Mouse (Mus musculus) heart, adult 2 months (tissue): ENCODE data around the gene Cyp1b1. TPM values are rescaled to one million over a fixed set of nuclear protein-coding genes. Genes with fewer than 3 reads are reported as not detected.

Experiments
- DNase-seq, 2 experiments: peaks; one replicate each; pipeline ENCODE4 v3.0.0; 2021
- H3K27ac ChIP-seq: fragments of 200-600 bp; 2 replicates; pipeline ENCODE4 v1.8.1; 2022
- H3K27me3 ChIP-seq: fragments of 200-500 bp; 2 replicates; pipeline ENCODE4 v1.6.1; 2012; ENCODE audit warnings: mild to moderate bottlenecking, low read length, inconsistent platforms, mixed read lengths; ENCODE audit not compliant: control insufficient read depth, insufficient read depth
- H3K36me3 ChIP-seq: fragments of 200-500 bp; 2 replicates; pipeline ENCODE4 v1.6.1; 2012; ENCODE audit warnings: low read length, inconsistent platforms; ENCODE audit not compliant: control insufficient read depth, insufficient read depth
- H3K4me1 ChIP-seq: fragments of 200-500 bp; 2 replicates; pipeline ENCODE4 v1.6.1; 2011; ENCODE audit warnings: low read length; ENCODE audit not compliant: control insufficient read depth, insufficient read depth
- H3K4me3 ChIP-seq: fragments of 200-600 bp; 2 replicates; pipeline ENCODE4 v1.8.1; 2022
- H3K79me2 ChIP-seq: fragments of 200-500 bp; replicated peaks from 2 replicates; pipeline ENCODE4 v1.6.1; 2012; ENCODE audit warnings: mild to moderate bottlenecking, inconsistent platforms, low read length, moderate library complexity, mixed read lengths; ENCODE audit not compliant: control insufficient read depth, insufficient read depth
- H3K9ac ChIP-seq: fragments of 200-500 bp; 2 replicates; pipeline ENCODE4 v1.6.1; 2012; ENCODE audit warnings: low read depth, mild to moderate bottlenecking, control low read depth, inconsistent platforms, low read length, mixed read lengths
- CTCF ChIP-seq: fragments of 200-600 bp; IDR thresholded peaks from 2 replicates; pipeline ENCODE4 v1.8.1; 2022; ENCODE audit warnings: antibody characterized with exemption, mild to moderate bottlenecking, moderate library complexity
- EP300 ChIP-seq: fragments of 200-500 bp; IDR thresholded peaks from 2 replicates; pipeline ENCODE4 v1.6.1; 2011; ENCODE audit warnings: low read depth, low read length, control low read depth; ENCODE audit not compliant: insufficient read depth
- POLR2A ChIP-seq: fragments of 200-500 bp; IDR thresholded peaks from 2 replicates; pipeline ENCODE4 v1.6.1; 2011; ENCODE audit warnings: mild to moderate bottlenecking, low read depth, low read length, control low read depth; ENCODE audit not compliant: insufficient read depth
- WGBS: fragments of 180-500 bp; shearing (Covaris S2); methylation state at CpG from one replicate; pipeline ENCODE4 v1.1.7; 2018; 5-methylcytosine and 5-hydroxymethylcytosine counted together
- intact Hi-C: fragments of 180-260 bp; cut with DNase I; formaldehyde crosslinking; loops from one replicate; pipeline ENCODE4 v1.15.1; 2025
- polyA plus RNA-seq: library from polyadenylated mRNA; depleted of rRNA; stranded (reverse); fragments of >200 nt; gene quantifications from 2 replicates; pipeline ENCODE4 v1.2.3, GENCODE M21; 2012
- total RNA-seq, 2 experiments: library from RNA; stranded (reverse); gene quantifications; 2 replicates each; pipeline ENCODE4 v1.2.3; 2021

Cyp1b1 gene
- total and polyA plus RNA-seq, 3 experiments, result 4.6 to 5.9 (median 5.1) TPM

DNA sequence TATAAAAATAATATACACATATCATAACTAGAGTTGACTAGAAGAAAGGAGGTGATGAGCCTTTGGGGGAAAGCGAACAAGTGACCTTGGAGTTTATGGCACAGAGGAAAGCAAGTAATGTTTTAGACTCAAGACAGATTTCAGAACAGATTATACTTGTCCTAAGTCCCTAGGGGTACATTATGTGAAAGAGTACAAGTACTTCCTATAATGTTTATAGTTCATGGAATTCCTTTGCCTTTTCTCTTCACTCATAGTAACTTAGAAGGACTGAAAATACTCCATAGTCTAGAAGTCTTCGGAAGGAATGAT is 50.8 kb downstream of the Cyp1b1 start:
- WGBS, result 89% methylated on average over 2 of the region's 2 CpGs
- no peak overlapping the region for H3K9ac ChIP-seq
- intact Hi-C loops, result loop anchor here (5.0 kb wide), 1 partner anchor 53 kb away; the partner anchor contains the start of gene Cyp1b1
- no peak overlapping the region for H3K27ac ChIP-seq
- no peaks in the 10 kb centered on the region for H3K4me1 ChIP-seq
- H3K4me3 ChIP-seq, result no peak overlapping the region
- H3K27me3 ChIP-seq, result no peaks in the 10 kb centered on the region
- no peak for DNase-seq
- no peaks in the 10 kb centered on the region for H3K36me3 ChIP-seq
- no peaks in the 10 kb centered on the region for H3K79me2 ChIP-seq
- TF ChIP-seq POLR2A (no peak), EP300 (no peak), CTCF (no peak)

DNA sequence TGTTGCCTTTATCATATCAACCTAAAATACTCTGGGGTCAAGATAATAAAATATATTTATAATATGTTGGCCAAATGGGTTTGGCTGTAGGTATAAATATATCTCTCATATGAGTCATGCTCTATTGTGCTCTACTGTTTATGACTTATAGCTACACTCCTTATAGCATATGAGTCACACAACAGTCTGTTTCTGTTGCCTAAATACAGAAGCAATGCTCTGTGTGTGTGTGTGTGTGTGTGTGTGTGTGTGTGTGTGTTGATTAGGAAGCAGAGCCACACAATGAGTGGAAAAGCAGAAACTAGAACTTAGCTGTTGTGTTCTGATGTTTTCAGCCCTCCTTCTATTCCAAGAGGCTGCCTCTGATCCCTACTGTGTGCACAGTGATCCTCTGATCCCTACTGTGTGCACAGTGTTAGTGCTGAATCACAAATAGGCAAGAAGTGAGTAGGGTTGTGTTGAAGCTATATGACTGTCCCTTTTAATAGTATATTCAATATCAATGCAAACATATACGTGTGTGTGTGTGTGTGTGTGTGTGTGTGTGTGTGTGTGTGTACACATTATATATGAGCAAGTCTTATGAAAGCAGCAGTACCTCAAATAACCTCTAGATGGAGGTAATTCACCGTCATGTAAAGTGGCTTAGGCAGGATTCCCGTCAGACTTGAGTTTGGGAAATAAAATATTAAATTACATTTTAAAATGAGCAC is 51.3 kb downstream of the Cyp1b1 start:
- WGBS, result 26% methylated on average over 3 of the region's 3 CpGs
- H3K4me1 ChIP-seq, result no peaks in the 10 kb centered on the region
- intact Hi-C loops, result loop anchor here (5.0 kb wide), 1 partner anchor 54 kb away; the partner anchor contains the start of gene Cyp1b1
- H3K9ac ChIP-seq, result no peak overlapping the region
- H3K79me2 ChIP-seq, result no peaks in the 10 kb centered on the region
- DNase-seq, result no peak
- H3K36me3 ChIP-seq, result no peaks in the 10 kb centered on the region
- no peak overlapping the region for H3K27ac ChIP-seq
- H3K27me3 ChIP-seq, result no peaks in the 10 kb centered on the region
- H3K4me3 ChIP-seq, result no peak overlapping the region
- TF ChIP-seq EP300 (no peak), CTCF (peak; percentile 61)

DNA sequence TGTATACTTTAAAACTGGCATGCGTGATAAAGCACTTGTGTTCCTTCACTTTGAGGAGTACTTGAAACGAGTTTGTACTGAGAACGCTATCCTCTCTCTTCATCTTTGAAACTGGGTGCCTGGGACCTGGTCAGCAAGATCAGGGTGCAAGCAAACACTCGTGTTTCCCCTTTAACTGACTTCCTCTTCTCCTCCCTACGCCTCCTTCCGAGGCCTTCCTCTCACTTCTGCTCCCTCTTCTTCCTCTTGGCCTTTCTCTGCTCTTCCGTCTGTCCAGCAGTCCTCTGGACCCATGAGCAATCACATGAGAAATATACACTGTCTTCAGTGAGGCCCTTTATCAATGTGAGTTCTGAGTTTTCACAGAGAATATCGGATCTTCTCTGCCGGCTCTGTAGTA is 53.0 kb downstream of the Cyp1b1 start:
- Histone ChIP-seq H3K79me2 (no peaks in the 10 kb centered on the region), H3K36me3 (no peaks in the 10 kb centered on the region), H3K27ac (no peak overlapping the region), H3K9ac (no peak overlapping the region), H3K27me3 (no peaks in the 10 kb centered on the region), H3K4me3 (no peak overlapping the region), H3K4me1 (no peaks in the 10 kb centered on the region)
- intact Hi-C loops, result loop anchor here (1.0 to 5.0 kb wide), 2 partner anchors 55 to 179 kb away; partner anchors contain the start of gene Cyp1b1
- no peak for TF ChIP-seq POLR2A
- TF ChIP-seq CTCF, result no peak
- no peak for TF ChIP-seq EP300
- no peak for DNase-seq
- WGBS, result 83% methylated on average over 9 of the region's 9 CpGs

DNA sequence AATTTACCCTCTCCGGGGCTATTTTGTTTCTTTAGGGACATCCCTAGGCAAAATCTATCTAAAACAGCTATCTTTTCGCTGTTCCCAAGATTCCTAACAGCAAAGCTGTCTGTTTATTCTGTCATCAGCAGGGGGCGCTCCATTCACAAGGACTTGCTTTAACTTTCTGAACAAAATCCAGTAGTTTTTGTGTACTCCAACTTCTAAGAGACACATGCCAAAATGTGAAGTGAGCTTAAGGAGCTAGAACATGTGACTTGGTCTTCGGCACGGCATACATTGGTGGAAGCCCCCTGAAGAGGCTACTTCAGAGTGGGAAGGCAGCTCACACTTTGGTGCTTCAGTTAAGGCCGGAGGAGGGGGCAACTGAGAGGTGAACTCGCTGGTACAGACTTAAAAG is 53.5 kb downstream of the Cyp1b1 start:
- Histone ChIP-seq H3K27me3 (no peaks in the 10 kb centered on the region), H3K4me3 (no peak overlapping the region), H3K27ac (no peak overlapping the region), H3K79me2 (no peaks in the 10 kb centered on the region), H3K9ac (no peak overlapping the region), H3K4me1 (no peaks in the 10 kb centered on the region), H3K36me3 (no peaks in the 10 kb centered on the region)
- 45% methylated on average over 7 of the region's 7 CpGs for WGBS
- DNase-seq, result peak; percentile 38 to 60
- intact Hi-C loops, result loop anchor here (1.0 to 5.0 kb wide), 2 partner anchors 56 to 180 kb away; partner anchors contain the start of gene Cyp1b1
- TF ChIP-seq CTCF, result peak; percentile 91
- TF ChIP-seq EP300, result no peak

DNA sequence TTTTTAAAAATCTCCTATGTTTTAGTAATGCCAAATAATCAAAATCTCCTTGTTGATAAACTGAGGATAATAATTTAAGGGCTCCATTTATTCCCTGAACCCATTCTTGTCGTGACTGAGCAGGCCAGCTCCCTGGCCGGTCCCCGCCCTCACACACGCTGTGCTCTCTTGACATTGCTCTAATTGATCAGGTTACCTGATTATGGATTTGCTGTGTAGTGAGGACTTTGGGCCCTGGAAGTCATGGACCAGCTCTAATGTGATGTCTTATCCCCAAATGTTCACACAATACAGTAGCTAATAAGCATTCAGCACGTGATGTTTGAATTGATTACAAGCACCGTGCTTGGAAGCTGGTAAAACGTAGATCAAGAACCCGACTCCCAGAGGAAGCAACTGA is 56.0 kb downstream of the Cyp1b1 start:
- Histone ChIP-seq H3K27me3 (no peaks in the 10 kb centered on the region), H3K27ac (no peak overlapping the region), H3K36me3 (no peaks in the 10 kb centered on the region), H3K4me3 (no peak overlapping the region), H3K9ac (no peak overlapping the region), H3K79me2 (no peaks in the 10 kb centered on the region), H3K4me1 (no peaks in the 10 kb centered on the region)
- no peak for DNase-seq
- intact Hi-C loops, result no loop called here
- no peak for TF ChIP-seq EP300
- no peak for TF ChIP-seq POLR2A
- TF ChIP-seq CTCF, result no peak
- 80% methylated on average over 8 of the region's 8 CpGs for WGBS

DNA sequence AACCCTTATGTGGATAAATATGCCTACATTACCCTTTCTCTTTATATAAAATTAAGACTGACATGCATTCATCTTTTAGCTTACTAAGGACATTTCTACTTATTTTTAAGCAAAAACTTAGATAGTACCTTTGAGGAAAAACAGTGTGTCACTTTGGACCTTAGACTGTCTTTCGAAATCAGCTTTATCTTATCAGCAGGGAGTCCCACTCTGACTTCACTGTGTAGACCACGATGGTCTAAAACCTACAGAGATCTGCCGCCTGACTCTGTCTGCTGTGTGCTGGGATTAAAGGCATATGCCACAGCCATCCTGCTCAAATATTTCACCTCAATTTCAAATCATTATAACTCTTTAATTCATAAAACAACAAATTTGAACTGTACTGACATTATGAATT is 56.4 kb downstream of the Cyp1b1 start:
- no peak for TF ChIP-seq EP300
- no peak for TF ChIP-seq CTCF
- no peak for TF ChIP-seq POLR2A
- WGBS, result 56% methylated on average over 3 of the region's 3 CpGs
- no peaks in the 10 kb centered on the region for H3K79me2 ChIP-seq
- H3K4me1 ChIP-seq, result no peaks in the 10 kb centered on the region
- intact Hi-C loops, result no loop called here
- H3K9ac ChIP-seq, result no peak overlapping the region
- no peak overlapping the region for H3K27ac ChIP-seq
- no peak overlapping the region for H3K4me3 ChIP-seq
- no peaks in the 10 kb centered on the region for H3K27me3 ChIP-seq
- DNase-seq, result no peak
- no peaks in the 10 kb centered on the region for H3K36me3 ChIP-seq
